Mouse (Mus musculus) CH12.LX (cell line): ENCODE data around the gene Gpx7. TPM values are rescaled to one million over a fixed set of nuclear protein-coding genes. Genes with fewer than 3 reads are reported as not detected.

Experiments
- DNase-seq: peaks from one replicate; pipeline ENCODE4 v3.0.0-alpha.2; 2013; ENCODE audit errors: extremely low read depth
- H3K27ac ChIP-seq: 2 replicates; pipeline ENCODE4 v1.5.1; 2012; ENCODE audit warnings: low read depth, mild to moderate bottlenecking, control low read depth, moderate library complexity; ENCODE audit not compliant: insufficient read depth
- H3K27me3 ChIP-seq: replicated peaks from 2 replicates; pipeline ENCODE3; 2012; ENCODE audit warnings: inconsistent platforms
- H3K36me3 ChIP-seq, 2 experiments: replicated peaks in 1 of 2; 2 replicates each; pipeline versions ENCODE3 to v1.6.1; 2012; ENCODE audit warnings: inconsistent platforms in 1 of 2, low read length in 1 of 2, mild to moderate bottlenecking in 1 of 2, mixed read lengths in 1 of 2, moderate library complexity in 1 of 2; ENCODE audit not compliant: control insufficient read depth in 1 of 2, insufficient read depth in 1 of 2
- H3K4me1 ChIP-seq, 2 experiments: 2 replicates each; pipeline ENCODE4 v1.6.1; 2012; ENCODE audit warnings: inconsistent platforms in 1 of 2, moderate library complexity in 1 of 2; ENCODE audit not compliant: insufficient read depth in 2 of 2, control insufficient read depth in 1 of 2
- H3K4me2 ChIP-seq: 2 replicates; pipeline ENCODE4 v1.6.1; 2012; ENCODE audit warnings: low read depth, mild to moderate bottlenecking, control low read depth; ENCODE audit not compliant: poor library complexity, insufficient read depth, severe bottlenecking
- H3K4me3 ChIP-seq, 3 experiments: fragments of 150-350 bp in 1 of 3; sonication (generic) in 1 of 3; replicated peaks in 1 of 3; 2 replicates each; pipeline versions ENCODE3 to v1.5.1; 2011 to 2012; ENCODE audit warnings: low read depth in 2 of 3, low read length in 2 of 3, mild to moderate bottlenecking in 2 of 3, moderate library complexity in 2 of 3, control low read depth in 1 of 3, improper control_type of control experiment in 1 of 3, inconsistent platforms in 1 of 3, mixed read lengths in 1 of 3; ENCODE audit not compliant: poor library complexity in 1 of 3
- H3K79me2 ChIP-seq: replicated peaks from 2 replicates; pipeline ENCODE4 v1.6.1; 2012; ENCODE audit warnings: mild to moderate bottlenecking, moderate library complexity; ENCODE audit not compliant: control insufficient read depth, poor library complexity, insufficient read depth, severe bottlenecking; ENCODE audit errors: extremely low read depth
- H3K9ac ChIP-seq: 2 replicates; pipeline ENCODE4 v1.6.1; 2012; ENCODE audit warnings: low read depth, mild to moderate bottlenecking, control low read depth, moderate library complexity; ENCODE audit not compliant: insufficient read depth
- H3K9me3 ChIP-seq: replicated peaks from 2 replicates; pipeline ENCODE3; 2012; ENCODE audit warnings: low read length, inconsistent platforms, mixed read lengths
- BHLHE40 ChIP-seq: IDR thresholded peaks from 2 replicates; pipeline ENCODE4 v1.6.1; 2011; ENCODE audit warnings: mild to moderate bottlenecking, low read depth, low read length, improper control_type of control experiment
- CHD1 ChIP-seq: IDR thresholded peaks from 2 replicates; pipeline ENCODE4 v1.6.1; 2012; ENCODE audit warnings: low read depth, low read length, improper control_type of control experiment, inconsistent platforms
- CTCF ChIP-seq, 2 experiments: IDR thresholded peaks in 1 of 2; conservative IDR thresholded peaks in 1 of 2; 2 replicates each; pipeline ENCODE4 v1.5.1; 2011 to 2012; ENCODE audit warnings: low read depth in 2 of 2, low read length in 2 of 2, improper control_type of control experiment in 1 of 2, inconsistent platforms in 1 of 2, mild to moderate bottlenecking in 1 of 2, moderate library complexity in 1 of 2
- E2F4 ChIP-seq: IDR thresholded peaks from 2 replicates; pipeline ENCODE4 v1.6.1; 2011; ENCODE audit warnings: low read depth, low read length, improper control_type of control experiment; ENCODE audit not compliant: insufficient replicate concordance
- GABPA ChIP-seq: IDR thresholded peaks from 2 replicates; pipeline ENCODE4 v1.6.1; 2012; ENCODE audit warnings: low read depth, low read length, improper control_type of control experiment, inconsistent platforms; ENCODE audit not compliant: insufficient replicate concordance
- HCFC1 ChIP-seq: IDR thresholded peaks from 2 replicates; pipeline ENCODE4 v1.6.1; 2012; ENCODE audit warnings: low read depth, mild to moderate bottlenecking, inconsistent platforms, low read length, improper control_type of control experiment
- IRF4 ChIP-seq: IDR thresholded peaks from 2 replicates; pipeline ENCODE4 v1.6.1; 2014; ENCODE audit warnings: low read depth, mild to moderate bottlenecking, inconsistent platforms, low read length, improper control_type of control experiment
- JUN ChIP-seq: IDR thresholded peaks from 2 replicates; pipeline ENCODE4 v1.6.1; 2011; ENCODE audit warnings: low read depth, mild to moderate bottlenecking, low read length, improper control_type of control experiment, moderate library complexity; ENCODE audit not compliant: insufficient read depth
- KAT2A ChIP-seq: IDR thresholded peaks from 2 replicates; pipeline ENCODE4 v1.6.1; 2012; ENCODE audit warnings: low read length, improper control_type of control experiment, inconsistent platforms; ENCODE audit not compliant: insufficient replicate concordance
- MAFK ChIP-seq: IDR thresholded peaks from 2 replicates; pipeline ENCODE4 v1.6.1; 2011; ENCODE audit warnings: low read length, improper control_type of control experiment; ENCODE audit not compliant: insufficient replicate concordance
- MEF2A ChIP-seq: IDR thresholded peaks from 2 replicates; pipeline ENCODE4 v1.6.1; 2014; ENCODE audit warnings: low read depth, mild to moderate bottlenecking, inconsistent platforms, low read length, improper control_type of control experiment, borderline replicate concordance
- MXI1 ChIP-seq: IDR thresholded peaks from 2 replicates; pipeline ENCODE4 v1.6.1; 2011; ENCODE audit warnings: mild to moderate bottlenecking, low read depth, low read length, improper control_type of control experiment
- MYC ChIP-seq: IDR thresholded peaks from 2 replicates; pipeline ENCODE4 v1.6.1; 2011; ENCODE audit warnings: low read depth, mild to moderate bottlenecking, improper control_type of control experiment, low read length
- NELFE ChIP-seq: IDR thresholded peaks from 2 replicates; pipeline ENCODE4 v1.6.1; 2011; ENCODE audit warnings: low read depth, low read length, improper control_type of control experiment
- NRF1 ChIP-seq: IDR thresholded peaks from 2 replicates; pipeline ENCODE4 v1.6.1; 2014; ENCODE audit warnings: low read depth, mild to moderate bottlenecking, inconsistent platforms, low read length, improper control_type of control experiment, moderate library complexity
- PAX5 ChIP-seq: IDR thresholded peaks from 2 replicates; pipeline ENCODE4 v1.6.1; 2012; ENCODE audit warnings: low read length, inconsistent platforms, mixed read lengths
- POLR2AphosphoS2 ChIP-seq: IDR thresholded peaks from 2 replicates; pipeline ENCODE4 v1.6.1; 2011; ENCODE audit warnings: low read depth, low read length, improper control_type of control experiment
- RAD21 ChIP-seq: IDR thresholded peaks from 2 replicates; pipeline ENCODE4 v1.6.1; 2011; ENCODE audit warnings: low read depth, mild to moderate bottlenecking, low read length, improper control_type of control experiment, moderate library complexity
- SIN3A ChIP-seq: IDR thresholded peaks from 2 replicates; pipeline ENCODE4 v1.6.1; 2012; ENCODE audit warnings: low read length, improper control_type of control experiment, inconsistent platforms
- UBTF ChIP-seq: IDR thresholded peaks from 2 replicates; pipeline ENCODE4 v1.6.1; 2012; ENCODE audit warnings: low read depth, mild to moderate bottlenecking, inconsistent platforms, low read length, improper control_type of control experiment, moderate library complexity
- USF1 ChIP-seq: IDR thresholded peaks from 2 replicates; pipeline ENCODE4 v1.6.1; 2014; ENCODE audit warnings: low read depth, mild to moderate bottlenecking, inconsistent platforms, low read length, improper control_type of control experiment
- USF2 ChIP-seq: conservative IDR thresholded peaks from 2 replicates; pipeline ENCODE4 v1.6.1; 2011; ENCODE audit warnings: low read depth, low read length, improper control_type of control experiment
- ZC3H11A ChIP-seq: IDR thresholded peaks from 2 replicates; pipeline ENCODE4 v1.6.1; 2012; ENCODE audit warnings: low read depth, mild to moderate bottlenecking, inconsistent platforms, low read length, improper control_type of control experiment
- ZKSCAN1 ChIP-seq: IDR thresholded peaks from 2 replicates; pipeline ENCODE4 v1.6.1; 2012; ENCODE audit warnings: low read depth, inconsistent platforms, low read length, improper control_type of control experiment, borderline replicate concordance
- ZMIZ1 ChIP-seq: IDR thresholded peaks from 2 replicates; pipeline ENCODE4 v1.6.1; 2012; ENCODE audit warnings: low read depth, mild to moderate bottlenecking, inconsistent platforms, low read length, improper control_type of control experiment
- dilution Hi-C: fragments of 300-500 bp; cut with MboI; formaldehyde crosslinking; loops from 2 replicates; pipeline ENCODE4 v1.14.3; 2020; ENCODE audit warnings: low sequenced_read_pairs; ENCODE audit not compliant: extremely low pct_unique_long_range_greater_than_20kb, extremely low pct_ligation_motif_present
- in situ Hi-C: fragments of 300-500 bp; cut with MboI; formaldehyde crosslinking; loops from 3 replicates; pipeline ENCODE4 v1.14.3; 2019; ENCODE audit warnings: low sequenced_read_pairs, low pct_ligation_motif_present, low pct_unique_long_range_greater_than_20kb, mixed read lengths
- polyA plus RNA-seq: library from polyadenylated mRNA; unstranded; fragments of >175 nt; gene quantifications from 2 replicates; pipeline ENCODE4 v1.2.1, GENCODE M21; 2012; ENCODE audit warnings: low read depth; ENCODE audit not compliant: insufficient read length
- total RNA-seq, 2 experiments: library from RNA; depleted of rRNA; stranded (reverse); fragments of 300-350 nt in 1 of 2; fragments of >200 nt in 1 of 2; gene quantifications; 2 replicates each; pipeline ENCODE4 v1.2.3; 2012 to 2014

Gene Gpx7
- total and polyA plus RNA-seq, 3 experiments, result not detected

DNA sequence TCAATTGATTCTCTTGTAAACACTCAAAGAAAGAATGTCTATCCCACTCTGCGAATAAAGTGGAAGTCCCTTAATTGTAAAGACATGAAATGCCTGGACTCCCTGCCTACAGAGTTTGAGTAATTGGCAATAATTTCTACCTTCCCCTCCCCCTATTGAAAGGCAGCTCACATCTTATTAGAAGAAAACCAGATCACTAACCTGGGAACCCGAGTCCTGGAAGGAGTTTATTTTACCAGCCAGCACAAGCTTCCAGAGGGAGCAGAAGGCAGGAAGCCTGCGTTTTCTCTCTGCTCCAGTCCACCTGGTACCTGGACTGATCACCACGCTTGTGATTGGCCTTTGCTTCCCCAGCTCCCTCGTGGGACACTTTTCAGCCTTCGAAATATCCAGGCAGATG is 26.6 kb upstream of the Gpx7 start:
- in situ Hi-C loops, result no loop called here
- dilution Hi-C loops, result no loop called here
- Histone ChIP-seq H3K79me2 (no peaks in the 10 kb centered on the region; the same call in 1 of the 2 replicates), H3K4me1 (peaks cover 0 to 6% of the 10 kb centered on the region in 2 experiments; a peak in 2 of 4 replicates), H3K36me3 (no peaks in the 10 kb centered on the region), H3K9me3 (no peaks in the 10 kb centered on the region), H3K9ac (no peak overlapping the region), H3K4me2 (no peak overlapping the region), H3K27me3 (no peaks in the 10 kb centered on the region), H3K27ac (no peak overlapping the region), H3K4me3 (no peak overlapping the region)
- TF ChIP-seq MAFK, result no peak
- TF ChIP-seq UBTF, result no peak
- no peak for TF ChIP-seq JUN
- no peak for TF ChIP-seq MYC
- TF ChIP-seq IRF4, result no peak
- TF ChIP-seq E2F4, result no peak
- no peak for TF ChIP-seq SIN3A
- no peak for TF ChIP-seq ZKSCAN1
- no peak for TF ChIP-seq KAT2A
- TF ChIP-seq GABPA, result no peak
- TF ChIP-seq CTCF (conservative IDR thresholded peaks at IDR 0.05 in 1 of 2, IDR thresholded peaks at IDR 0.05 in 1 of 2; ENCODE audit: low read depth in 2 of 2, low read length in 2 of 2), result no peak
- TF ChIP-seq POLR2AphosphoS2, result no peak
- no peak for TF ChIP-seq CHD1
- no peak for TF ChIP-seq BHLHE40
- no peak for TF ChIP-seq HCFC1
- TF ChIP-seq ZC3H11A, result no peak
- DNase-seq, result no peak

DNA sequence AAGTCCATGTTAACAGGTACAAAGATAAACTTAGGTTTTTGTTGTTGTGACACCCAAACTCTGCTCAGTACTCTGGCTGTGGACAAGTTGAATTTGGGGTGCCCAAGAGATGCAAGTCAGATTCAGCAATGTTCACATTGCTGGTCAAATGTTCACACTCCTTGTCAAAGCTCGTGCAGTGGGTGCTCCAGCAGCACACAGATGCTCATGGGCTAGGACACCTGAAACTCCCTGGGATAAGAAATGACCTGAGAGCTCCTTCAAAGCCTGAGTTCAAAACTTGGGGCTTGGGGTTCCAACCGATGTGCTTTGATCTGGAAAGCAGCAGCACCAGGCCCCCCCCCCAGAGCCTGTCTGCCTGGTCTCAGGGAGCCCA is 24.8 kb upstream of the Gpx7 start:
- H3K27ac ChIP-seq, result no peak overlapping the region
- dilution Hi-C loops (no loop called here), in situ Hi-C loops (no loop called here)
- no peak overlapping the region for H3K4me3 ChIP-seq
- TF ChIP-seq RAD21 (no peak), NRF1 (no peak), MYC (no peak), USF1 (no peak), USF2 (no peak), NELFE (no peak), ZMIZ1 (no peak), MEF2A (no peak), PAX5 (no peak), IRF4 (no peak), CTCF (conservative IDR thresholded peaks at IDR 0.05 in 1 of 2, IDR thresholded peaks at IDR 0.05 in 1 of 2; ENCODE audit: low read depth in 2 of 2, low read length in 2 of 2) (no peak), MXI1 (no peak), KAT2A (no peak), ZKSCAN1 (no peak), MAFK (no peak)
- no peak overlapping the region for H3K9ac ChIP-seq
- no peak for DNase-seq
- no peaks in the 10 kb centered on the region for H3K36me3 ChIP-seq
- H3K9me3 ChIP-seq, result no peaks in the 10 kb centered on the region
- no peaks in the 10 kb centered on the region; the same call in 1 of the 2 replicates for H3K79me2 ChIP-seq
- H3K4me2 ChIP-seq, result no peak overlapping the region
- no peaks in the 10 kb centered on the region for H3K27me3 ChIP-seq
- peaks cover 0 to 11% of the 10 kb centered on the region in 2 experiments; a peak in 2 of 4 replicates for H3K4me1 ChIP-seq
